Mouse (Mus musculus) stomach, embryonic 15.5 days (tissue): ENCODE data around the gene Slc8a3. TPM values are rescaled to one million over a fixed set of nuclear protein-coding genes. Genes with fewer than 3 reads are reported as not detected.

Experiments used
- ATAC-seq: fragments of 200-750 bp; cut with Nextera tagmentation; 2 replicates; pipeline ENCODE4 v1.8.0; 2017; ENCODE audit warnings: low read depth, moderate number of reproducible peaks, moderate TSS enrichment; ENCODE audit not compliant: insufficient read depth, low FRiP score
- H3K27ac ChIP-seq: fragments of 300-500 bp; sonication (generic); 2 replicates; pipeline ENCODE4 v1.5.1; 2015; ENCODE audit warnings: mild to moderate bottlenecking, inconsistent platforms
- H3K27me3 ChIP-seq: fragments of 300-500 bp; sonication (generic); replicated peaks from 2 replicates; pipeline ENCODE4 v1.6.1; 2015; ENCODE audit warnings: inconsistent platforms
- H3K36me3 ChIP-seq: fragments of 300-500 bp; sonication (generic); 2 replicates; pipeline ENCODE4 v1.6.1; 2015; ENCODE audit warnings: inconsistent platforms
- H3K4me1 ChIP-seq: fragments of 300-500 bp; sonication (generic); 2 replicates; pipeline ENCODE4 v1.6.1; 2015; ENCODE audit warnings: inconsistent platforms
- H3K4me2 ChIP-seq: fragments of 300-500 bp; sonication (generic); 2 replicates; pipeline ENCODE4 v1.6.1; 2015; ENCODE audit warnings: mild to moderate bottlenecking, inconsistent platforms
- H3K4me3 ChIP-seq: fragments of 300-500 bp; sonication (generic); replicated peaks from 2 replicates; pipeline ENCODE4 v1.5.1; 2015; ENCODE audit warnings: inconsistent platforms
- H3K9ac ChIP-seq: fragments of 300-500 bp; sonication (generic); 2 replicates; pipeline ENCODE4 v1.6.1; 2015; ENCODE audit warnings: inconsistent platforms
- H3K9me3 ChIP-seq: fragments of 300-500 bp; sonication (generic); 2 replicates; pipeline ENCODE4 v1.6.1; 2016; ENCODE audit warnings: inconsistent platforms
- WGBS: fragments of 180-500 bp; shearing (Covaris S2); methylation state at CpG from one replicate; pipeline ENCODE4 v1.1.7; 2015; 5-methylcytosine and 5-hydroxymethylcytosine counted together
- polyA plus RNA-seq: library from polyadenylated mRNA; unstranded; fragments of >200 nt; fragmentation: Nextera tagmentation; extraction: Ambion mirVana; gene quantifications from 2 replicates; pipeline ENCODE4 v1.2.1, GENCODE M21; 2015

The Slc8a3 gene
- polyA plus RNA-seq, 1 experiment from 2014 or later, result 0.63 TPM

DNA sequence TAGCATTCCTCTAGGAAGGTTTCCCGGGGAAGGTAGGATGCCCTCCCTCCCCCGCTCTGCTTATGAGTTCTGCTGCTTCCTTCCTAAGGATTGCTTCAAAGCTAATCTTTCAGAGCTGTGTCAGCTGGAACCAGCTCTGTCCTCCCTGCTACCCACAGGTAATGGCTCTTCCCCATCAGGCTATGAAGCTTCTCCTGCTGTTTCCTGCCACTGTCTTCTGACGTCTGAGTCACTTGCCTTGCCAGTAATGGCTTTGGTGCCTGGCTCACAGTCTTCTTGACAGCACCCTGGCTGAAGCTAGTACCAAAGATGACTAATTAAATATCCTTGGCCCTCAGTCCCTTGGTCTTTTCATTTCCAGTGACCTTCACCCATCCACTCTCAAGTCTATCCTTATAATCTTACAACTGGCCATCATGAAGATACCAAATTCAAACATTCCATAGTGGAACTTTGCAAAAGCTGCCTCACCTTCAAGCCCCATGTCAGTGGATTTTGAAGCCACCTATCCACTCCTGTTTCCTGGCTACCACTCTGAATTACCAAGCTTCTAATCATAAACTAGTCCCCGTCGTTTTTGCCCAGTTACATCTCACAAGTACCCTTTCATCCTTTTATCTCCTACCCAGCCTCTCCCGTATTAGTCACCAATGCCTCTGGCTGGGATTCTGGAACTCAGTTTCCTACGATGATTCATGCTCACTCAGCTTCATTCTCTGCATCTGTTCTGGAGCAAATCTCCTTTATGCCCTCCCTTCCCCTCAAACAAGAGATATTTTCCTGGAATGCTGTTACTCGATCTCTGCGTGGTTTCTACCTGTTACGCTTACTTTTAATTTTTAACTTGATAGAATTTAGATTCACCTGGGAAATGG is 97.3 kb downstream of the Slc8a3 start:
- Histone ChIP-seq H3K9me3 (no peaks in the 10 kb centered on the region), H3K27me3 (no peaks in the 10 kb centered on the region), H3K9ac (no peak overlapping the region), H3K36me3 (no peaks in the 10 kb centered on the region), H3K4me3 (no peak overlapping the region), H3K27ac (no peak overlapping the region), H3K4me2 (no peak overlapping the region), H3K4me1 (no peaks in the 10 kb centered on the region)
- ATAC-seq, result no peak
- 80% methylated on average over 10 of the region's 10 CpGs for WGBS

DNA sequence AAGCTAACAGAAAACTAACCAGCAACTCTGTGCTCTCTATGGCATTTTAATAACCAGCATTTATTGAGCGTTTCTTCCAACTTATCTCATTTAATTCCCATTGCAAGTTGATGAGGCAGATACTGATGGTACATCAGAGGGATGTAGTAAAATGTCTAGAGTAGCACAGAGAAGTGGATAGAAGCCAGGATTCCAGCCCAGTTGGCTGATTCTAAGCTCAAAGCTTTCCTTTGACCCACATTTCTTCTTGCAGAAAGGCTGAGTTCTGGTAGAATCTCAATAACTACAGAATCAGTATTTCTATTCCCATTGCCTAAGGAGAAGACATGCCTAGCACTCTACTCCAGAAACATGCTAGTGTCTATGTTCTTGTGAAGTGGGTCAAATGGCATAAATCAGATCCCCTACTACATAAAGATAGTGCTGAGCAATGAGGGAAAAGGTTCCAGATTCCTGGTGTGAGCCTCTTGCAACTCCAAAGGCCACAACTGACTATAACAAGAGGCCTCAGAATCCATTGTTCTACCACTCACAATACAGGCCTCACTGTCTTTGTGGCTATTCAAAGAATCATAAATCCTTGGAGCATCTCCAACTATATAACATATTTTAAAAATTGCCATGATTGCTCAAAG is 99.1 kb downstream of the Slc8a3 start:
- Histone ChIP-seq H3K4me1 (no peaks in the 10 kb centered on the region), H3K9ac (no peak overlapping the region), H3K4me3 (no peak overlapping the region), H3K27me3 (no peaks in the 10 kb centered on the region), H3K9me3 (no peaks in the 10 kb centered on the region), H3K36me3 (no peaks in the 10 kb centered on the region), H3K4me2 (no peak overlapping the region), H3K27ac (no peak overlapping the region)
- ATAC-seq, result no peak
- WGBS, result 83% methylated on average over 1 of the region's 1 CpGs

DNA sequence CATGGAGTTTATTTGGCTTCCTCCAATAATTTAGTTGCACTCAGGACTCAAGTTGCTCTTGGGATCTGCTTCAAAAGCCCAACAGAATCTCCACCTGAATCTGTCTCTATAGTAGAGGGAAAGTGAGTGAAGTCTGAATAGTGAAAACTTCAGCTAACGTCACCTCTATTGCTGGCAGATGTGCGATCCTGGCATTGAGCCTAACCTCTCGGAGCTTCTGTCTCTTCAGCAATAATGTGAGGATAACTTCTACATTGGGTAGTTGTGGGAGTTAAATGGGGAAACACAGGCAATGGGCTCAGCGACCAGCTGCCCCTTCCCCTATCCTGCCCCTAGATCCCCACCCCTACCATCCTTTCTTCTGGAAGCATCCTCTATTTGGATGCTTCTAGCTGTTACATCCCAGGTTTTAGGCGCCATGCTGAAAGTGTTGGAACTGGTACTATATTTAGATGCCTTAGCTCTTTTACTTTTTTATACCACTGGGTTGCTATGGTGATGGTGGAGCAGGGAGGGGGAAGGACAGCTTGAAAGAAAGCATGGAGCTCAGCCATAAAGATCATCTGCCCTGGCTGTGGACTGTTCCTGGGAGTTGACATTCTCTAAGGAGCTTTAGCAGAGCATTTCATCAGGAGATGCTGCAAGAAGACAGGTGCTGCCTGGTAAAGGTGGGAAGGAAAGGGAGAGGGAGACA is 105.1 kb downstream of the Slc8a3 start:
- Histone ChIP-seq H3K4me1 (no peaks in the 10 kb centered on the region), H3K4me2 (no peak overlapping the region)
- WGBS, result 55% methylated on average over 5 of the region's 5 CpGs

DNA sequence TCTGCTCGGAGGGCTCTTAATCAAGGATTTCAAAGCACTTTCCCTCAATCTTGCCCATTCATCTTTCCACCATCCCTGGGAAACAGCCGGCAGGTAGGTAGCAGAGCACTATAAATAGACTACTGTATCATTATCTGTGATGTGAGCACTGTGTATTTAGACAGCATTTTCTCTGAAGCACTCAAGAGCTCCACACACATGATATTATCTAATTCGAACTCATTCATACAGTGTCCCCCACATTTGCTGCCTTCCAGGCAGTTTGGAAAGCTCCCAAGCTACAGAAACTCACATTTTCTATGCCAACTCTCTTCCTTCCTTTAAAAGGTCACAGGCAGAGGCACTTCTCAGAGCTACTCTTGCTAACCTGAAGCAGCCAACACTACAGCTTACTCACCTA is 106.4 kb downstream of the Slc8a3 start:
- H3K27ac ChIP-seq, result no peak overlapping the region
- no peaks in the 10 kb centered on the region for H3K27me3 ChIP-seq
- no peak for ATAC-seq
- no peaks in the 10 kb centered on the region for H3K36me3 ChIP-seq
- no peak overlapping the region for H3K4me2 ChIP-seq
- WGBS, result 45% methylated on average over 3 of the region's 3 CpGs
- H3K9ac ChIP-seq, result no peak overlapping the region
- H3K9me3 ChIP-seq, result no peaks in the 10 kb centered on the region
- H3K4me3 ChIP-seq, result no peak overlapping the region
- no peaks in the 10 kb centered on the region for H3K4me1 ChIP-seq

More for the DNA sequence above, 105.1 kb downstream of the Slc8a3 start:
- Histone ChIP-seq H3K9me3 (no peaks in the 10 kb centered on the region), H3K27me3 (no peaks in the 10 kb centered on the region), H3K4me3 (no peak overlapping the region), H3K9ac (no peak overlapping the region), H3K36me3 (no peaks in the 10 kb centered on the region), H3K27ac (no peak overlapping the region)
- no peak for ATAC-seq

DNA sequence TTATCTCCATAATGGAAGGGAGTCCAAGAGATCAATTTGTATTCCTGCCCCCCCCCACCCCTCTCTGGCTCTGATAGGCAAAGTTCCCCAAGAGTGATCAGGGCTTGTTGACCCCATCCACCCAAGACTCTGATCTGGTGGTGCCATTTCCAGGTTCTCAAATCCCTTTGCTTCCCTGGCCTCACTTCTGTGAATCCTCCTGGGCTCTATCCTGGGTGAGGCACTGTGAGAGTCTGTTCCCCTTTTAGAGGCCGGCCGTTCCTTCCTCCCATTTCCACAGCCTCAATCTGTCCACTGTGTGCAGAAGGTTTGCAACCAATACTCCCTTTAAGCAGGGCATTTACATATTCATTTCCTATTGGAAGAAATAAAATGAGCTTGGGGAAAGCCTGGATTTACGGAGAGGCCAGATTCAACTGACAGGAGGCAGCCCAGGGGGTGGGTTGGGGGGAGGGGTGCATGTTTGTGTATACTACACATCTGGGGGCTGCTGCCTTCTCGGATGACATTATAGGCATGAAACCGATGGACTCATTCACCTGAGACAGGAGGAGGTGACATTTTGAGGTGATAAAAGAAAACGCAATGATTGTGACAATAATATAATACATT is 106.9 kb downstream of the Slc8a3 start:
- H3K36me3 ChIP-seq, result no peaks in the 10 kb centered on the region
- H3K9ac ChIP-seq, result no peak overlapping the region
- 31% methylated on average over 6 of the region's 6 CpGs for WGBS
- no peaks in the 10 kb centered on the region for H3K27me3 ChIP-seq
- no peak overlapping the region for H3K4me3 ChIP-seq
- ATAC-seq, result no peak
- no peak overlapping the region for H3K4me2 ChIP-seq
- no peak overlapping the region for H3K27ac ChIP-seq
- no peaks in the 10 kb centered on the region for H3K9me3 ChIP-seq
- H3K4me1 ChIP-seq, result no peaks in the 10 kb centered on the region

DNA sequence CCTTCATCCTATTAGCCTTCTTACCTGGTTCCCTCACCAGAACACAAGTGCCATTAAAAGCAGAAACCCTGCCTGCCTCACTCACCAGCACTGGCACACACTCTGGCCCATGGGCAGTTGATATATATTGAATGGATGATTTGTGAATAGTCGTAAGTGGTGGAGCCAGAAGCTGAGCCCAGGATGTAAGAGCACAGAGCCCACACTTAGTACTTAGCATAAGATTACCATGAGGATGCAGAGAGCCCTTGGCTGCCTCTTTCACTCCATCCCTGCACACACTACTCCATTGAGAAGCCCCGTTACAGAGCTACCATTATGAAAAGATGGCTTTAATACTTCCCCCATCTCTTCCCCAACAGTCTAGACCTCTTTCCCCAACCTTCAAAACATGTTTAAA is 108.1 kb downstream of the Slc8a3 start:
- no peak overlapping the region for H3K4me2 ChIP-seq
- H3K36me3 ChIP-seq, result no peaks in the 10 kb centered on the region
- no peaks in the 10 kb centered on the region for H3K27me3 ChIP-seq
- H3K4me3 ChIP-seq, result no peak overlapping the region
- no peak overlapping the region for H3K27ac ChIP-seq
- no peak for ATAC-seq
- H3K9me3 ChIP-seq, result no peaks in the 10 kb centered on the region
- 70% methylated on average over 2 of the region's 2 CpGs for WGBS
- no peaks in the 10 kb centered on the region for H3K4me1 ChIP-seq
- no peak overlapping the region for H3K9ac ChIP-seq

DNA sequence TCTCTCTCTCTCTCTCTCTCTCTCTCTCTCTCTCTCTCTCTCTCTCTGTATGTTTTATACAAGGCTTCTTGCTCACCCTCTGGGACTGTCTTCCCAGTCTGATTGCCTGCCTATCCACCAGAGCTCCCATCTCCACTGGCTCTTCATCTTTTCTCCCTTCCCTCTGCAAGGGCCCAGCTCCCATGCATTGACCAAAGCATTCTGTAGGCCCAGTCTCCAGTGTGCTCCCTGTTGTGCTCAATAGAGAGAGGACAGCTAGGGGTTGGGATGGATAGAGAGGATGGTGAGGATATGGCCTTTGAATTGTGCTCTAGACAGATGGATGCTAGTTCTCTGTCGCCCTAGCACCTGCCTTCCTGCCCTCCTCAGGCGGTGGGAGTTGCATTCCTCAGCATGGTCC is 109.7 kb downstream of the Slc8a3 start:
- no peak overlapping the region for H3K4me2 ChIP-seq
- no peaks in the 10 kb centered on the region for H3K9me3 ChIP-seq
- no peak overlapping the region for H3K27ac ChIP-seq
- H3K36me3 ChIP-seq, result no peaks in the 10 kb centered on the region
- no peaks in the 10 kb centered on the region for H3K4me1 ChIP-seq
- WGBS, result 55% methylated on average over 2 of the region's 2 CpGs
- H3K9ac ChIP-seq, result no peak overlapping the region
- no peaks in the 10 kb centered on the region for H3K27me3 ChIP-seq
- no peak overlapping the region for H3K4me3 ChIP-seq
- ATAC-seq, result no peak

DNA sequence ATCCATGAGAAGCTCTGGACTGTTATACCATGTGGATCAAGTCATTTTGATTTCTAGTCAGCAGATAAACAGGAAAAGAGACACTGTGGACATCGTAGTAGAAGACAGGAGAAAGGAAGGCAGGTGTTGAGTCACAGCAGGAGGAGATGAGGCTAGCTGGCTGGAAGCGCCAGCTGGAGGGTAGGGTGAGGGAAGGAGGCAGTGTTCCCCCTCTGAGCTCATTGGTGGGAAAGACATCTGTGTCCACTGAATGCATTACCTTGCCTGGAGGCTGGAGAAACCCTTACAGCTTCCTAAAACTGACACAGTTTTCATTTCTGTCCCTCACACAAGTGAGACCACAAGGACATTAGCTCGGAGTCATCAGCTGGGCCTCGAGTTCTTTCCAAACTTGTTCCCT is 113.6 kb downstream of the Slc8a3 start:
- no peaks in the 10 kb centered on the region for H3K27me3 ChIP-seq
- no peak overlapping the region for H3K4me2 ChIP-seq
- H3K36me3 ChIP-seq, result no peaks in the 10 kb centered on the region
- H3K27ac ChIP-seq, result no peak overlapping the region
- H3K4me3 ChIP-seq, result no peak overlapping the region
- H3K4me1 ChIP-seq, result no peaks in the 10 kb centered on the region
- H3K9ac ChIP-seq, result no peak overlapping the region
- ATAC-seq, result no peak
- no peaks in the 10 kb centered on the region for H3K9me3 ChIP-seq
- 58% methylated on average over 4 of the region's 4 CpGs for WGBS

DNA sequence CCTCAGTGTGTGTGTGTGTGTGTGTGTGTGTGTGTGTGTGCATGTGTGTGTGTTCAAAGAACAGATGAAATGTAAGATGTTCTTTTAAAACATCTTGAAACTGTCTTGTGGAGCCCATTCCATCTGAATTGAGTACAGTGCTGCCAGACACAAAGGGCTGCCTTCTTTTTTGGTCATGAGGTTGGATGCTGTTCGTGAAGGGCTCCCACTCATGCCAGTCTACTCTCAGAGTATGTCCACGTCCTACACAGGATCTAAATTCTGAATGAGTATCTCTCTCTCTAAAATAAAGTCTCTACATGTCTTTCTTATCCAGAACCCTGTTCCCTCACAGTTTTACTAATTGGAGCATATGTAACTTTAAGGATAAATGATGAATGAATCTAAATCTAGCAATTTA is 124.4 kb downstream of the Slc8a3 start:
- Histone ChIP-seq H3K27me3 (no peaks in the 10 kb centered on the region), H3K36me3 (no peaks in the 10 kb centered on the region), H3K4me2 (no peak overlapping the region), H3K9ac (no peak overlapping the region), H3K4me3 (no peak overlapping the region), H3K27ac (no peak overlapping the region), H3K4me1 (no peaks in the 10 kb centered on the region), H3K9me3 (no peaks in the 10 kb centered on the region)
- ATAC-seq, result no peak
- 54% methylated on average over 2 of the region's 2 CpGs for WGBS

DNA sequence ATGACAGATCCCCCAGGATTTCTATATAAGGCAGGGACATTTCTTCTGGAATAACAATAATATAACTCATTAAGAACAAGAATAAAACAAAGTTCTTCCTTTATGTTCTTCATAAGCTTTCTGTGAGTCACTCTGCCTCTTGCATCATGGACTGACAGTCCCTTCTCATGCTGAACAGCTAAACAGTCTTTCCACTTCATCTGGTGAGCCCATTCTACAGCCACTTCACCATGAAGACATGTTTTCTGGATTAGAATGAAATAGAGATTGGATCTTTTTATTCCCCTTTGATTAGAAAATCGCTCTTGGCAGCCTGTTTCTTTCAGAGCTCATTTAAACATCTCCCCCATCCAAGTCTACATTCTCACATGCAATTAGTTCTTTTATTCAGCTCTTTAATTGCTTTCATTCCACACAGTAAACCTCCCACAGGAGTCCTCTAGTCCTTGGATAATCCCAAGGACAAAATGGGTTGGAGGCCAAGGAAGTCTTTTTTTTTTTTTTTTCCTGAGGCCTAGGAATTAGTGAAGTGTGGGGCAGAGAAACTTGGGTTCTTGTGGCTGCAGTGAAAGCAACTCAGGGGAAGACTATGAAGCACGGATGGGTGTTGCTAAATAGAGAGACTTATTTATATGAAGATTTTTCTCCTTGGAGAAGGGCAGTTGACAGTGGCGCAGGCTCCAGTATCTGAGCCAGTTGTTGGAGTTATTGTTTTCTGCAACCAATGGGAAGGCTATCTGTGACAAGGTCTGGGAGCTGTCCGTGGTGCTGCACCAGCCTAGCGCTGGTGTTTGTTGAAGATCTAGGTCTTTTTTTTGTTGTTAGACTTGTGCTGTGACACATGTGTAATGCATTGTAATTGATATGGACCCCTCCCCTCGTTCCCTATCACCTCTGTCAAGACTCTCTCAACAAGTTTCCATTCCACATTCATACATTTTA is 127.1 kb downstream of the Slc8a3 start:
- Histone ChIP-seq H3K4me3 (no peak overlapping the region), H3K9me3 (no peaks in the 10 kb centered on the region), H3K36me3 (no peaks in the 10 kb centered on the region), H3K27me3 (no peaks in the 10 kb centered on the region), H3K9ac (no peak overlapping the region), H3K4me2 (no peak overlapping the region), H3K27ac (no peak overlapping the region), H3K4me1 (no peaks in the 10 kb centered on the region)
- WGBS, result 26% methylated on average over 6 of the region's 6 CpGs
- no peak for ATAC-seq

DNA sequence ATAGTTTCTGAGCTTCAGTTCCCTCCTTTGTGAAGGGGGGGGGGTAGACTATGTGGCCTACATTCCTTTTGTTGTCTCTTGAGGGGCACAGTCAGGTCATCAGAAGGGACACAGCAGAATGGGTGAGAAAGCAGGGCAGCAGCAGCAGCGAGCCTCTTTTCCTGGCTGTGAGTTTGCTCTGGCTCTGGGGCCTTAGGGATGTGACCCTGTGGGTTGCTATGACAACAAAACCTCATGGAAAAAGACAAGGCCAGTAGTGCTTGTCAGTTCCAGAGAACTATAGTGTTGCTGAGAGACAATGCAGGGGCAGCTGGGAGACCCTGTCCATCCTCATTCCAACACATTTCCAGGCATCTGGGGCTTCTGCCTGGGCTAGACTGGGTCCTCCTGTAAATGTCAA is 129.8 kb downstream of the Slc8a3 start:
- H3K27ac ChIP-seq, result no peak overlapping the region
- no peaks in the 10 kb centered on the region for H3K36me3 ChIP-seq
- 29% methylated on average over 1 of the region's 1 CpGs for WGBS

More for the DNA sequence above, 129.8 kb downstream of the Slc8a3 start:
- ATAC-seq, result no peak
- Histone ChIP-seq H3K4me2 (no peak overlapping the region), H3K27me3 (no peaks in the 10 kb centered on the region), H3K9ac (no peak overlapping the region), H3K4me1 (no peaks in the 10 kb centered on the region), H3K4me3 (no peak overlapping the region), H3K9me3 (no peaks in the 10 kb centered on the region)
